Mouse (Mus musculus) hindbrain, postnatal 0 days (tissue): Measurements from ENCODE around the gene Gga2. TPM values are rescaled to one million over a fixed set of nuclear protein-coding genes. Genes with fewer than 3 reads are reported as not detected.

Source experiments
- ATAC-seq: fragments of 200-750 bp; cut with Nextera tagmentation; 2 replicates; pipeline ENCODE4 v1.8.0; 2017; ENCODE audit warnings: mild to moderate bottlenecking, moderate TSS enrichment, moderate library complexity
- DNase-seq: peaks from one replicate; pipeline ENCODE4 v3.0.0-alpha.2; 2015; ENCODE audit warnings: low spot score
- H3K27ac ChIP-seq: fragments of 300-500 bp; sonication (generic); 2 replicates; pipeline ENCODE4 v1.5.1; 2014; ENCODE audit warnings: mild to moderate bottlenecking
- H3K27me3 ChIP-seq: fragments of 300-500 bp; sonication (generic); 2 replicates; pipeline ENCODE4 v1.6.1; 2014; ENCODE audit warnings: low read length, mixed read lengths; ENCODE audit not compliant: insufficient read depth
- H3K36me3 ChIP-seq: fragments of 300-500 bp; sonication (generic); 2 replicates; pipeline ENCODE4 v1.6.1; 2014; ENCODE audit warnings: low read length, mixed read lengths; ENCODE audit not compliant: insufficient read depth
- H3K4me1 ChIP-seq: fragments of 300-500 bp; sonication (generic); 2 replicates; pipeline ENCODE4 v1.6.1; 2014; ENCODE audit warnings: antibody characterized with exemption, low read length, mixed read lengths; ENCODE audit not compliant: insufficient read depth
- H3K4me2 ChIP-seq: fragments of 300-500 bp; sonication (generic); 2 replicates; pipeline ENCODE4 v1.6.1; 2014; ENCODE audit warnings: low read depth, mild to moderate bottlenecking, low read length, moderate library complexity, mixed read lengths
- H3K4me3 ChIP-seq: fragments of 300-500 bp; sonication (generic); 2 replicates; pipeline ENCODE4 v1.5.1; 2014; ENCODE audit warnings: low read length
- H3K9ac ChIP-seq: fragments of 300-500 bp; sonication (generic); replicated peaks from 2 replicates; pipeline ENCODE4 v1.6.1; 2014; ENCODE audit warnings: mild to moderate bottlenecking, low read length, moderate library complexity, mixed read lengths
- H3K9me3 ChIP-seq: fragments of 300-500 bp; sonication (generic); 2 replicates; pipeline ENCODE4 v1.6.1; 2016; ENCODE audit warnings: low read length, mixed read lengths
- CTCF ChIP-seq: IDR thresholded peaks from 2 replicates; pipeline ENCODE4 v1.5.1; 2016; ENCODE audit warnings: antibody characterized with exemption, control low read depth, low read depth
- WGBS: fragments of 180-500 bp; shearing (Covaris S2); extraction: QIAGEN DNeasy Blood & Tissue Kit; methylation state at CpG from one replicate; pipeline ENCODE4 v1.1.7; 2014; 5-methylcytosine and 5-hydroxymethylcytosine counted together
- polyA plus RNA-seq: library from polyadenylated mRNA; unstranded; fragments of >200 nt; fragmentation: Nextera tagmentation; extraction: Ambion mirVana; gene quantifications from 2 replicates; pipeline ENCODE4 v1.2.1, GENCODE M21; 2015
- total RNA-seq: library from RNA; depleted of rRNA; stranded (reverse); fragments of >200 nt; gene quantifications from 2 replicates; pipeline ENCODE4 v1.2.3, GENCODE M21; 2014

Gene Gga2
- total and polyA plus RNA-seq, 2 experiments from 2014 or later: 21.5 to 24.3 TPM

- Histone ChIP-seq H3K4me3 (no peak overlapping the region), H3K36me3 (no peaks in the 10 kb centered on the region; the same call in 1 of the 2 replicates), H3K27me3 (no peaks in the 10 kb centered on the region), H3K4me1 (no peaks in the 10 kb centered on the region), H3K4me2 (no peak overlapping the region), H3K9me3 (no peaks in the 10 kb centered on the region), H3K27ac (no peak overlapping the region), H3K9ac (no peak overlapping the region)
- DNase-seq: no peak
- peak; percentile 28; the same call in 1 of the 2 replicates for TF ChIP-seq CTCF
- 52% methylated on average over 2 of the region's 2 CpGs for WGBS
- no peak for ATAC-seq
Observed at GRCm38 (mm10) chr7:122034348-122034747, 13.3 kb upstream of the Gga2 start.

GRCm38 (mm10) chr7:122033371-122033770 is 12.3 kb upstream of the Gga2 start:
- no peak overlapping the region for H3K4me3 ChIP-seq
- DNase-seq: no peak
- H3K9me3 ChIP-seq: no peaks in the 10 kb centered on the region
- H3K4me2 ChIP-seq: no peak overlapping the region
- no peak overlapping the region for H3K9ac ChIP-seq
- no peaks in the 10 kb centered on the region for H3K4me1 ChIP-seq
- TF ChIP-seq CTCF: no peak
- H3K36me3 ChIP-seq: no peaks in the 10 kb centered on the region; the same call in 1 of the 2 replicates
- 69% methylated on average over 3 of the region's 3 CpGs for WGBS
- no peak overlapping the region for H3K27ac ChIP-seq
- no peaks in the 10 kb centered on the region for H3K27me3 ChIP-seq
- no peak for ATAC-seq

GRCm38 (mm10) chr7:122022131-122022530 is 1.1 kb upstream of the Gga2 start:
- Histone ChIP-seq H3K27ac (no peak overlapping the region), H3K4me3 (no peak overlapping the region), H3K27me3 (no peaks in the 10 kb centered on the region), H3K36me3 (no peaks in the 10 kb centered on the region), H3K4me2 (no peak overlapping the region), H3K4me1 (peaks cover 12% of the 10 kb centered on the region), H3K9me3 (no peaks in the 10 kb centered on the region), H3K9ac (no peak overlapping the region)
- ATAC-seq: no peak
- 89% methylated on average over 2 of the region's 2 CpGs for WGBS
- TF ChIP-seq CTCF: no peak
- DNase-seq: no peak

- Histone ChIP-seq H3K27ac (peak overlapping the region; percentile 93), H3K9me3 (no peaks in the 10 kb centered on the region), H3K36me3 (no peaks in the 10 kb centered on the region), H3K4me2 (peak overlapping the region; percentile 75), H3K4me1 (peaks cover 18% of the 10 kb centered on the region), H3K4me3 (peak overlapping the region; percentile 86), H3K27me3 (no peaks in the 10 kb centered on the region), H3K9ac (peak overlapping the region; percentile 86)
- TF ChIP-seq CTCF: no peak
- 1% methylated on average over 6 of the region's 6 CpGs for WGBS
- peak; percentile 57 for ATAC-seq
- DNase-seq: peak; percentile 56
Observed at GRCm38 (mm10) chr7:122020273-122020666, 752 bp downstream of the Gga2 start.

GRCm38 (mm10) chr7:122018978-122019377 is 2.0 kb downstream of the Gga2 start:
- Histone ChIP-seq H3K9ac (no peak overlapping the region), H3K27me3 (no peaks in the 10 kb centered on the region), H3K4me3 (no peak overlapping the region), H3K4me1 (peaks cover 19% of the 10 kb centered on the region), H3K27ac (no peak overlapping the region), H3K9me3 (no peaks in the 10 kb centered on the region), H3K36me3 (no peaks in the 10 kb centered on the region), H3K4me2 (peak overlapping the region; percentile 75)
- no peak for TF ChIP-seq CTCF
- DNase-seq (no peak), ATAC-seq (no peak)
- WGBS: 85% methylated on average over 7 of the region's 7 CpGs

GRCm38 (mm10) chr7:122018247-122018646 is 2.8 kb downstream of the Gga2 start:
- Histone ChIP-seq H3K36me3 (no peaks in the 10 kb centered on the region), H3K27me3 (no peaks in the 10 kb centered on the region), H3K9ac (no peak overlapping the region), H3K4me2 (peak overlapping the region; percentile 75), H3K27ac (no peak overlapping the region), H3K9me3 (no peaks in the 10 kb centered on the region), H3K4me3 (no peak overlapping the region), H3K4me1 (peaks cover 19% of the 10 kb centered on the region)
- no peak for TF ChIP-seq CTCF
- DNase-seq (no peak), ATAC-seq (no peak)
- WGBS: 77% methylated on average over 3 of the region's 3 CpGs

- Histone ChIP-seq H3K4me3 (no peak overlapping the region), H3K27me3 (no peaks in the 10 kb centered on the region), H3K9me3 (no peaks in the 10 kb centered on the region), H3K9ac (no peak overlapping the region), H3K27ac (no peak overlapping the region), H3K36me3 (peaks cover 6% of the 10 kb centered on the region; the same call in 1 of the 2 replicates), H3K4me2 (0 out of 2 replicates have a peak overlapping the region, but pooled peaks have one; percentile 3), H3K4me1 (peaks cover 19% of the 10 kb centered on the region)
- no peak for TF ChIP-seq CTCF
- DNase-seq: no peak
- 54% methylated on average over 10 of the region's 10 CpGs for WGBS
- ATAC-seq: no peak
Observed at GRCm38 (mm10) chr7:122015734-122016133, 5.3 kb downstream of the Gga2 start.
